Mouse (Mus musculus) embryonic fibroblast, embryonic 13.5 days (primary cell): Measurements from ENCODE around the gene Lama4.

ENCODE experiments used
- CTCF ChIP-seq: IDR thresholded peaks from 2 replicates; pipeline ENCODE4 v1.5.1; 2011; ENCODE audit warnings: mild to moderate bottlenecking, control low read depth, low read length, moderate library complexity, borderline replicate concordance; ENCODE audit not compliant: insufficient read depth
- POLR2A ChIP-seq: IDR thresholded peaks from 2 replicates; pipeline ENCODE4 v1.6.1; 2011; ENCODE audit warnings: low read depth, mild to moderate bottlenecking, control low read depth, low read length, moderate library complexity

DNA sequence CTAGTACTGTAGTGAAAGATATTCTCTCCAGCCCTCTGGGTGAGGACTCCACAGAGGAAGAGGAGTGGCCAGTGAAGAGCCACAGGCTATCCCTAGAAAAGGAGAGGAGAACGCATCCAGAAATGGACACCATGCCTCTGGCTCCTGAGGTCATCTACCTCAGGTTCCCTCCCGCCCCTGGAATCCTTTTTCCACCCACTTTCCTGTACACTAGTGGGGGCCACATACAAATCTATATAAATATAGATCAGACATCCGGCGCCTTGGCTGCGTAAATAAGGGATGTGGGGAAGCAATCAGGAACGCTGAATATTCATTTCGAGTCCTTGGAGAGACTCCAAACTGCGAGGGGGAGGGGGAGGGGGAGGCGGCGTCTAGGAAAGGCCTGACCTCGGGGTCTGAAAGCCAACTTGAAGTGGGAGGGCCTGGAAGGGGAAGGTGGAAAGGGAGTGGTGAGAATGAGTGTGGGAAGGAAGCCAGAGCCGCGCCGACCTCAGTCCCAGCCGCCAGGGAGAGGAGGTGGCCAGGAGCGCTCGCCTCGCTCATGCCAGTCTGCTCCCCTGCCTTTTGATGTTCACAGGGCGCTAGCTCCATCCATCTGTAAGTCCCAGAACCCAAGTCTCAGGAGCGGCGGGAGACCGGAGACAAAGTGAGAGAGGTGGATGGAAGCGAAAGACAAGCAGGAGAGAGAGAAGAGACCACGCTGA, at the start of gene Lama4:
- TF ChIP-seq CTCF (no peak), POLR2A (peak; percentile 90)
